Mouse (Mus musculus) megakaryocyte, embryonic 14.5 days (primary cell): ENCODE results near the gene Fgf11. TPM values are rescaled to one million over a fixed set of nuclear protein-coding genes. Genes with fewer than 3 reads are reported as not detected.
A peak's percentile ranks its signal among the peaks of the same experiment; 100 is the strongest.

Experiments
- H3K27me3 ChIP-seq: replicated peaks from 2 replicates; pipeline ENCODE3; 2012; ENCODE audit warnings: inconsistent platforms
- H3K36me3 ChIP-seq: replicated peaks from 2 replicates; pipeline ENCODE3; 2012; ENCODE audit warnings: low read length, inconsistent platforms, mixed read lengths
- H3K4me1 ChIP-seq: 2 replicates; pipeline ENCODE4 v1.6.1; 2012; ENCODE audit warnings: inconsistent platforms
- H3K4me3 ChIP-seq: replicated peaks from 2 replicates; pipeline ENCODE3; 2012; ENCODE audit warnings: moderate library complexity, mild to moderate bottlenecking, inconsistent platforms
- H3K9me3 ChIP-seq: 2 replicates; pipeline ENCODE4 v1.6.1; 2012; ENCODE audit warnings: inconsistent platforms
- FLI1 ChIP-seq: IDR thresholded peaks from 2 replicates; pipeline ENCODE4 v1.6.1; 2012; ENCODE audit warnings: low read length, inconsistent platforms, mixed read lengths
- GATA1 ChIP-seq: IDR thresholded peaks from 3 replicates; pipeline ENCODE4 v1.6.1; 2012; ENCODE audit warnings: mixed read lengths, low read length, inconsistent platforms, borderline replicate concordance
- polyA plus RNA-seq: library from polyadenylated mRNA; stranded (reverse); fragments of >175 nt; gene quantifications from 2 replicates; pipeline ENCODE4 v1.2.3, GENCODE M21; 2012; ENCODE audit warnings: low replicate concordance; ENCODE audit not compliant: insufficient read depth

The Fgf11 gene
- polyA plus RNA-seq, 1 experiment = 0.64 TPM

DNA sequence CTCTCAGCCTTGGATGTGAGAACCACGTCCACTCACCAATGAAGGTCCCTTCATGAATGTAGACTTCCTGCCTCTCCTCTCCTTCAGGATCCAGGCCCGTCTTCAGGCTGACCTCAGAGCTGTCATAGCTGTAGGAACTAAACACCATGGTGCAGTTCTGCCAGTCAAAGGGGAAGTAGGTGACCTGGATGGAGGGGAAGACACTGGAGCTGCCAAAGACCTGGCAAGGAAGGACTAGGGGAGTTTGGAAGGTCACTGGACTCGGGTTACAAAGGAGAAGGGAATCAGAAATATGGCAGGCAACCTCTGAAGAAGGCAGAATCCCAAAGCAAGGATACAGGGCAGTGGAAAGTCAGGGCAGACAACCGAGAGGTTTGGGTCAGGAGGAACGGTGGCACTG is 8.2 kb downstream of the Fgf11 start:
- no peak for TF ChIP-seq GATA1
- TF ChIP-seq FLI1 = no peak
- Histone ChIP-seq H3K36me3 (no peaks in the 10 kb centered on the region), H3K4me1 (peaks cover 26% of the 10 kb centered on the region), H3K9me3 (no peaks in the 10 kb centered on the region), H3K4me3 (no peak overlapping the region), H3K27me3 (peaks cover 43% of the 10 kb centered on the region)

DNA sequence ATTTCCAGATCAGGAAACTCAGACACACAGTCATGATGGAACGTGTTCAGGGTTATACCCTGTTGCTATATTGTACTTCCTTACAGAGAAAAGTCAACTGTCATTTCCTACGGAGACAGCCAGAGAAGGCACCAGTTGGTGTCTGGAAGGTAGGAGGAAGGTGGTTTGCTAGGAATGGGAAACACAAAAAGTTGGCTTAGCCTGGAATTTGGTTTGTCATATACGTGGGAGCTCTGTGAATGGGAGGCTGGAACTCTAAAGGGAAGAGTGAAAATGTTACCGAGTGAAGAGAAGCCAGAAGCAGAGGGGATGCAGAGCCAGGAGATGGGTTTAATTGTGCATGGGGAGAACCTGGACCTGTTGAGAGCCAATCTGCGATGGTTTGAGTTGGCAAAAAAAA is 10.2 kb downstream of the Fgf11 start:
- peaks cover 26% of the 10 kb centered on the region for H3K4me1 ChIP-seq
- TF ChIP-seq GATA1 (no peak), FLI1 (no peak)
- no peaks in the 10 kb centered on the region for H3K9me3 ChIP-seq
- H3K4me3 ChIP-seq = no peak overlapping the region
- no peaks in the 10 kb centered on the region for H3K36me3 ChIP-seq
- H3K27me3 ChIP-seq = peaks cover 30% of the 10 kb centered on the region

DNA sequence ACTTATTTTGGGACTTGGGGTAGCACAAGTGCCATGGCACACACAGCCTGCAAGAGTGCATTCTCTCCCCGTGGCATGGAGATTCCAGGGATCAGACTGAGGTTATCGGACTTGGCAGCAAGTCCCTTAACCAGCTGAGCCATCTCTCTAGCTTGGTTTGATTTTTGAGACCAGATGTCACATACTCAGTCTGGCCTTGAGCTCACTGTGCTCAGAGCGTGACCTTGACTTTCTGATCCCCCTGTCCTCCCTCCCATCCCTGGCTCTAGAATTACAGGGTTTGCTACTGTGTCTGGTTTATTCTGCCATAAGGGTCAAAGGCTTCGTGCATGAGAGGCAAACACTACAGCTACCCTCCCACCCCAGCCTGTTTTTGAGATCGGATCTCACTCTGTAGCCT is 12.2 kb downstream of the Fgf11 start:
- Histone ChIP-seq H3K4me3 (no peak overlapping the region), H3K36me3 (no peaks in the 10 kb centered on the region), H3K9me3 (no peaks in the 10 kb centered on the region), H3K4me1 (peaks cover 19% of the 10 kb centered on the region), H3K27me3 (peaks cover 24% of the 10 kb centered on the region)
- TF ChIP-seq FLI1 = no peak
- TF ChIP-seq GATA1 = no peak

- Histone ChIP-seq H3K4me3 (no peak overlapping the region), H3K27me3 (peaks cover 17% of the 10 kb centered on the region), H3K9me3 (no peaks in the 10 kb centered on the region), H3K4me1 (peaks cover 13% of the 10 kb centered on the region), H3K36me3 (no peaks in the 10 kb centered on the region)
- TF ChIP-seq GATA1 (no peak), FLI1 (no peak)
Measured at GRCm38 (mm10) chr11:69787306-69787705, 14.4 kb downstream of the Fgf11 start.

GRCm38 (mm10) chr11:69784793-69785272 is 16.8 kb downstream of the Fgf11 start:
- TF ChIP-seq GATA1 (no peak), FLI1 (no peak)
- Histone ChIP-seq H3K4me1 (peaks cover 17% of the 10 kb centered on the region), H3K4me3 (peak overlapping the region; percentile 79), H3K27me3 (peaks cover 31% of the 10 kb centered on the region), H3K9me3 (no peaks in the 10 kb centered on the region), H3K36me3 (no peaks in the 10 kb centered on the region)

DNA sequence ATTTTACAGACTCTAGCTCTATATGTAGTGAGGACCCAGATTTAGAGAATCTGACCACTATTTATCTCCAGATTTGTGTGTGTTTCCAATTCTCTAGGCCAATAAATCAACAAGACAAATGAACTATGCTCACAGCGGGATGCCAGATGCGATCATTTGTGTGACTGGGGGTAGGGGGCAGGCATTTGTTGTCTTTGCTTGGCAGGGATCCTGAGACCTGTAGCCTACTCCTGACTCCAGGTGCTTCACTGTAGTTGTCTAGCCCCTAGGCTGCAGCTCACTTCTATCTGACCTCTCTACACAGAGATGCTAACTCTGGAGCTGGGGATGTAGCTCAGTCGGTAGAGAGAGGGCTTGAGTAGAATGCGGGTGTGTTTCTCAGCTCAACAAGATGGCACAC is 19.8 kb downstream of the Fgf11 start:
- H3K4me1 ChIP-seq = peaks cover 19% of the 10 kb centered on the region
- peaks cover 54% of the 10 kb centered on the region for H3K27me3 ChIP-seq
- no peak overlapping the region for H3K4me3 ChIP-seq
- no peak for TF ChIP-seq GATA1
- peaks cover 2% of the 10 kb centered on the region for H3K36me3 ChIP-seq
- H3K9me3 ChIP-seq = no peaks in the 10 kb centered on the region

DNA sequence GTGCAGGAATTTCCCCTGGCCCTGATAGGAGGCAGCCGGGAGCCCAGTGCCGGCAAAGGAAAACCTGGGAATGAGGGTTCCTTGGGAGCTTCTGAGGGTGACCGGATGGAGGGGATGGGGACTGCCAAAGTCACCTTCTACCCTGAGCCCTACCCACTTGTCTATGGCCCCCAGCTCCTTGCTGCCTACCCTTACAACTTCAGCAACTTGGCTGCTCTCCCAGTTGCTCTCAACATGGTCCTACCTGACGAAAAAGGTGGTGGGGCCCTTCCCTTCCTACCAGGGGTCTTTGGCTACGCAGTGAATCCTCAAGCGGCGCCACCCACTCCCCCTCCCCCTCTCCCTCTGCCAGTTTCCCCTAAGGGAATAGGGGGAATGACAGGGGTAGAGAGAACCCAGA is 22.7 kb downstream of the Fgf11 start:
- Histone ChIP-seq H3K27me3 (peaks cover 72% of the 10 kb centered on the region), H3K4me1 (peaks cover 31% of the 10 kb centered on the region), H3K4me3 (no peak overlapping the region), H3K9me3 (no peaks in the 10 kb centered on the region), H3K36me3 (peaks cover 5% of the 10 kb centered on the region)
- TF ChIP-seq GATA1 = no peak
- no peak for TF ChIP-seq FLI1

DNA sequence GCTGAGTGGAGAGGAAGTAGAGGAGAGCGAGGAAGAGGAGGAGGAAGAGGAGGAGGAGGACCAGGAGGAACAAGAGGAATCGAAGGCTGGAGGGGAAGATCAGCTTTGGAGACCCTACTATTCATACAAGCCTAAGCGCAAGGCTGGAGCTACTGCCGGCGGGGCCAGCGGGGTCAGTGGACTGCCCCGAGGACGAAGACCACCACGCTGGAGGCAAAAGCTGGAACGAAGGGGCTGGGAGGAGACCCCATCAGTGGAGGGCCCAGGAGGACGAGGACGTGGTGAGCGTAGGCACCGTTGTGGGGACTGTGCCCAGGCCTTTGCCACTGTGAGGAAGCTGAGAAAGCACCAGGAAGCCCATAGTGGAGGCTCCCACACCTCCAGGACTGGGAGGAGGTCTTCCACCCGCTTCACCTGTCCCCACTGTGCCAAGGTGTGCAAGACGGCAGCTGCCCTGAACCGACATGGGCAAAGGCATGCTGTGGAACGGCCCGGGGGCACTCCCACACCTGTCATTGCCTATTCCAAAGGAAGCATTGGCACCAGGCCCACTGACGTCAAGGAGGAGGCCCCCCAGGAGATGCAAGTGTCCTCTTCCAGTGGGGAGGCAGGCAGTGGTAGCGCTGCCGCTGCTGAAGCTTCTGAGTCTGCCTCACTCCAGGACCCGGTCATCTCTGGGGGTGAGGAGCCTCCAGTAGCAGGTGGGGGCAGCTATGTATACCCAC is 23.2 kb downstream of the Fgf11 start:
- TF ChIP-seq FLI1 (no peak), GATA1 (no peak)
- Histone ChIP-seq H3K4me1 (peaks cover 36% of the 10 kb centered on the region), H3K9me3 (no peaks in the 10 kb centered on the region), H3K4me3 (no peak overlapping the region), H3K27me3 (peaks cover 73% of the 10 kb centered on the region), H3K36me3 (peaks cover 5% of the 10 kb centered on the region)

DNA sequence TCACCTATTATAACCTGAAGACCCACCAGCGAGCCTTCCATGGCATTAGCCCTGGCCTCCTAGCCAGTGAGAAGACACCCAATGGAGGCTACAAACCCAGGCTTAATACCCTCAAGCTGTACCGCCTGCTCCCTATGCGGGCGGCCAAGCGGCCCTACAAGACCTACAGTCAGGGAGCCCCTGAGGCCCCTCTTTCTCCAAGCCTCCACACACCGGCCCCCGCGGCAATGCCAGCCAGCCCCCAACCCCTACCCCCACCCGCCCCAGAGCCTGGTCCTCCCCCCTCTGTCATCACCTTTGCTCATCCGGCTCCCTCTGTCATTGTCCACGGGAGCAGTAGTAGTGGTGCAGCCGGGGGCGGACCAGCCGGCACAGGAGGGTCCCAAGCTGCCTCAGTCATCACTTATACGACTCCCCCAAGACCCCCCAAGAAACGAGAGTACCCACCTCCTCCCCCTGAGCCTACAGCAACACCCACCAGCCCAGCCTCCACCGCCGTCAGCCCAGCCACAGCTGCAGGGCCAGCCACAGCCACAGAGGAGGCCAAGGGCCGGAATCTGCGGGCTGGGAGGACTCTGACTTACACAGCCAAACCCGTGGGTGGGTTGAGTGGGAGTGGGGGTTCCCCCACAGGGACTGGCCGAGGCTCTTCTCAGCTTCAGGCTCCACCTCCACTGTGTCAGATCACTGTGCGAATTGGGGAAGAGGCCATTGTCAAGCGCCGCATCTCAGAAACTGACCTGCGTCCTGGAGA is 24.0 kb downstream of the Fgf11 start:
- H3K4me3 ChIP-seq = no peak overlapping the region
- peaks cover 5% of the 10 kb centered on the region for H3K36me3 ChIP-seq
- H3K9me3 ChIP-seq = no peaks in the 10 kb centered on the region
- H3K4me1 ChIP-seq = peaks cover 41% of the 10 kb centered on the region
- no peak for TF ChIP-seq FLI1
- no peak for TF ChIP-seq GATA1
- peaks cover 75% of the 10 kb centered on the region for H3K27me3 ChIP-seq

DNA sequence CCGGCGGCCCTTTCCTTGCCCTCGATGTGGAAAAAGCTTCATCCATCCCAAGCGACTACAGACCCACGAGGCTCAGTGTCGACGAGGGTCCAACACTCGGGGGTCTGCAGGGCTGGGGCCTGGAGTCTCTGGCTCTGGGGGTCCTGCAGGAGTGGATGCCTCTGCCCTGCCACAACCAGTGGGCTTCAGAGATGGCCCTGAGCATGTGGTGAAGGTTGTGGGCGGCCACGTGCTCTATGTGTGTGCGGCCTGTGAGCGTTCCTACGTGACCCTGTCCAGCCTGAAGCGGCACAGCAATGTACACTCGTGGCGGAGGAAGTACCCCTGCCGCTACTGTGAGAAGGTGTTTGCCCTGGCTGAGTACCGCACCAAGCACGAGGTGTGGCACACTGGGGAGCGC is 25.2 kb downstream of the Fgf11 start:
- H3K36me3 ChIP-seq = peaks cover 5% of the 10 kb centered on the region
- peaks cover 41% of the 10 kb centered on the region for H3K4me1 ChIP-seq
- no peak overlapping the region for H3K4me3 ChIP-seq
- no peak for TF ChIP-seq FLI1
- no peak for TF ChIP-seq GATA1
- peaks cover 65% of the 10 kb centered on the region for H3K27me3 ChIP-seq
- no peaks in the 10 kb centered on the region for H3K9me3 ChIP-seq
